Mouse (Mus musculus): ENCODE data around the gene Timp2. TPM values are rescaled to one million over a fixed set of nuclear protein-coding genes. Genes with fewer than 3 reads are reported as not detected.
"Not testable (repeated sequence)": the region's sequence is repeated elsewhere in the genome, so short reads cannot be mapped to it uniquely, and the experiment has no call there.

Gene Timp2
- polyA plus RNA-seq, 1 experiment, result 23.6 TPM

DNA sequence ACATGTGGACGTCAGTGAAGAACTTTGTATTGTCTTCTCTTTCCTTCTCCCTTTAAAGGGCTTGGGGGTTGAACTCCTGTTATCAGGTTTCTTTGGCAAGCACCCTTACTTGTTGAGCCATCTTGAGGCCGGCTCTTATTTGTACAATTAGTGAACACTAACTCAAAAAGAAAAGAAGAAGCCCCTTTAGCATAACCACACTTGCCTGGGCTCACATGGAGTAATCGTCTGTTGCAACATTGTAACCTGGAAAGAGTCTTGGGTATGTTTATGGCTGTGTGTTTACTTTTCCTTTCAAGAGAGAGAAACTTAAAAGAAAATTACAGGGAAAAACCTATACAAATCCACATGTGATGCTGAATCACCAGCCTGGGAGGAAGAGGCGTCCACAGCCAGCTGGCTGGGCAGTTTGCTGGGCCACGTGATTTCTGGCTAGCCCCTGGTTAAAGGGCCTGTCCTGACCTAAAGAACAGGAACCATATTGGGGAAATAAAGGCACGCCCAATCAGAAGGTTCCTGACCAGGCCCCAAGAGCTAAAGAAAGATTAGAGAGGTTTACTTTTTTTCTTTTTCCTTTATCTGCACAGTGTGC is 43.3 kb downstream of the Timp2 start:
- no peak for TF ChIP-seq CTCF (IDR thresholded peaks at IDR 0.05; ENCODE audit: low read depth, low read length)
- TF ChIP-seq POLR2A (IDR thresholded peaks at IDR 0.05; ENCODE audit: insufficient read depth, low read length), result no peak
- TF ChIP-seq EP300 (IDR thresholded peaks at IDR 0.05; ENCODE audit: insufficient read depth, low read depth, low read length), result no peak
- no peaks in the 10 kb centered on the region for H3K36me3 ChIP-seq (ENCODE audit: control insufficient read depth, insufficient read depth, low read length, poor library complexity, severe bottlenecking)

DNA sequence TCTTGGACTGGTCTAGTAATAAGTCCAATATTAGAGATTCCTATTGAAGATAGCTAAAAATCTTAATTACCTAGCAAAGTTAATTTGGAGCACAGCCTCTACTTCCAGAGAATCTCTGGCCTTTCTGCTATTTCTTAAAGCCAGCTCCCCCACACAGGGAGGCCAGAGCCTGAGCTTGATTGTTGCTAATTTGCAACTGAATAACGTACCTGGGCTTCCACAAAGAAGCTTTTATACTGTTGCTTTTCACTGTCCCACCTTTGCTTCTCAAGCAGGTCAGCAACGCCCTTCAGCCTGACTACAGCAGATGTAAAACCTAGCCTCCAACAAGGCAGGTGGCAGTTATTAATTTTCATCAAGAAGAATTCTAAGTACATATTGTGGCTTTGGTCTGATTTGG is 47.6 kb downstream of the Timp2 start:
- not testable (repeated sequence) for H3K9me3 ChIP-seq (replicated peaks; ENCODE audit: control insufficient read depth, insufficient read depth, low read length, poor library complexity, severe bottlenecking); H3K27me3 ChIP-seq (ENCODE audit: control insufficient read depth, insufficient read depth, low read length, poor library complexity, severe bottlenecking); H3K27ac ChIP-seq (ENCODE audit: insufficient read depth, low read length); H3K9ac ChIP-seq (ENCODE audit: low read depth, poor library complexity, severe bottlenecking); H3K4me1 ChIP-seq (ENCODE audit: control insufficient read depth, insufficient read depth, low read length); H3K36me3 ChIP-seq (ENCODE audit: control insufficient read depth, insufficient read depth, low read length, poor library complexity, severe bottlenecking); H3K4me3 ChIP-seq (ENCODE audit: low read depth, low read length)

More for the DNA sequence above, 43.3 kb downstream of the Timp2 start:
- Histone ChIP-seq H3K9me3 (replicated peaks; ENCODE audit: control insufficient read depth, insufficient read depth, low read length, poor library complexity, severe bottlenecking) (0 out of 2 replicates have a peak, but pooled peaks cover 6% of the 10 kb centered on the region), H3K9ac (ENCODE audit: low read depth, poor library complexity, severe bottlenecking) (no peak overlapping the region), H3K27me3 (ENCODE audit: control insufficient read depth, insufficient read depth, low read length, poor library complexity, severe bottlenecking) (no peaks in the 10 kb centered on the region), H3K4me3 (ENCODE audit: low read depth, low read length) (no peak overlapping the region), H3K27ac (ENCODE audit: insufficient read depth, low read length) (no peak overlapping the region), H3K4me1 (ENCODE audit: control insufficient read depth, insufficient read depth, low read length) (no peaks in the 10 kb centered on the region)

- not testable (repeated sequence) for H3K9me3 ChIP-seq (replicated peaks; ENCODE audit: control insufficient read depth, insufficient read depth, low read length, poor library complexity, severe bottlenecking); H3K4me1 ChIP-seq (ENCODE audit: control insufficient read depth, insufficient read depth, low read length); H3K27ac ChIP-seq (ENCODE audit: insufficient read depth, low read length); H3K9ac ChIP-seq (ENCODE audit: low read depth, poor library complexity, severe bottlenecking); H3K27me3 ChIP-seq (ENCODE audit: control insufficient read depth, insufficient read depth, low read length, poor library complexity, severe bottlenecking); H3K4me3 ChIP-seq (ENCODE audit: low read depth, low read length); H3K36me3 ChIP-seq (ENCODE audit: control insufficient read depth, insufficient read depth, low read length, poor library complexity, severe bottlenecking)
Observed at GRCm38 (mm10) chr11:118303959-118304358, 51.6 kb downstream of the Timp2 start.

DNA sequence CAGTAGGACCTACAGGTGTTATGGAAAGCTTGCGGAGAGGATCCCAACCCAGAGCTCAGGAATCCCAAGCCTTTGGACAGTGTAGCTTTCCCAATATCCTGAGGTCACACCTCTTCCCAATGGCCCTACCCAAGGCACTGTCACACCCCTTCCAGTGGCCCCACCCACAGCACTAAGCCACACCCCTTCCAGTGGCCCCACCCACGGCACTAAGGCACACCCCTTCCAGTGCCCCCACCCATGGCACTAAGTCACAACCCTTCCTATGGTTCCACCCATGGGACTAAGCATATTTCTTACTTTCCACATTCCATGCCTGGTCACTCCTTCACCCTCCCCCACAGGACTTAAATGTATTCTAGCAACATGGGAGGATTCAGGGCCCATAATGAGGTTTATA is 56.7 kb downstream of the Timp2 start:
- no peak overlapping the region for H3K27ac ChIP-seq (ENCODE audit: insufficient read depth, low read length)
- no peak overlapping the region for H3K9ac ChIP-seq (ENCODE audit: low read depth, poor library complexity, severe bottlenecking)
- H3K9me3 ChIP-seq (replicated peaks; ENCODE audit: control insufficient read depth, insufficient read depth, low read length, poor library complexity, severe bottlenecking), result no peaks in the 10 kb centered on the region
- no peaks in the 10 kb centered on the region for H3K4me1 ChIP-seq (ENCODE audit: control insufficient read depth, insufficient read depth, low read length)
- H3K36me3 ChIP-seq (ENCODE audit: control insufficient read depth, insufficient read depth, low read length, poor library complexity, severe bottlenecking), result no peaks in the 10 kb centered on the region
- H3K4me3 ChIP-seq (ENCODE audit: low read depth, low read length), result no peak overlapping the region
- TF ChIP-seq EP300 (IDR thresholded peaks at IDR 0.05; ENCODE audit: insufficient read depth, low read depth, low read length) (no peak), CTCF (IDR thresholded peaks at IDR 0.05; ENCODE audit: low read depth, low read length) (no peak), POLR2A (IDR thresholded peaks at IDR 0.05; ENCODE audit: insufficient read depth, low read length) (no peak)
- no peaks in the 10 kb centered on the region for H3K27me3 ChIP-seq (ENCODE audit: control insufficient read depth, insufficient read depth, low read length, poor library complexity, severe bottlenecking)

- Histone ChIP-seq H3K27ac (ENCODE audit: insufficient read depth, low read length) (no peak overlapping the region), H3K36me3 (ENCODE audit: control insufficient read depth, insufficient read depth, low read length, poor library complexity, severe bottlenecking) (no peaks in the 10 kb centered on the region)
- no peak for TF ChIP-seq EP300 (IDR thresholded peaks at IDR 0.05; ENCODE audit: insufficient read depth, low read depth, low read length)
- TF ChIP-seq CTCF (IDR thresholded peaks at IDR 0.05; ENCODE audit: low read depth, low read length), result peak; percentile 48
- TF ChIP-seq POLR2A (IDR thresholded peaks at IDR 0.05; ENCODE audit: insufficient read depth, low read length), result no peak
Observed at GRCm38 (mm10) chr11:118297967-118298366, 57.6 kb downstream of the Timp2 start.

GRCm38 (mm10) chr11:118295026-118295425 is 60.5 kb downstream of the Timp2 start:
- no peaks in the 10 kb centered on the region for H3K27me3 ChIP-seq (ENCODE audit: control insufficient read depth, insufficient read depth, low read length, poor library complexity, severe bottlenecking)
- TF ChIP-seq EP300 (IDR thresholded peaks at IDR 0.05; ENCODE audit: insufficient read depth, low read depth, low read length) (no peak), POLR2A (IDR thresholded peaks at IDR 0.05; ENCODE audit: insufficient read depth, low read length) (no peak), CTCF (IDR thresholded peaks at IDR 0.05; ENCODE audit: low read depth, low read length) (no peak)
- no peaks in the 10 kb centered on the region for H3K4me1 ChIP-seq (ENCODE audit: control insufficient read depth, insufficient read depth, low read length)
- no peak overlapping the region for H3K9ac ChIP-seq (ENCODE audit: low read depth, poor library complexity, severe bottlenecking)
- H3K36me3 ChIP-seq (ENCODE audit: control insufficient read depth, insufficient read depth, low read length, poor library complexity, severe bottlenecking), result no peaks in the 10 kb centered on the region
- H3K4me3 ChIP-seq (ENCODE audit: low read depth, low read length), result no peak overlapping the region
- H3K27ac ChIP-seq (ENCODE audit: insufficient read depth, low read length), result no peak overlapping the region
- H3K9me3 ChIP-seq (replicated peaks; ENCODE audit: control insufficient read depth, insufficient read depth, low read length, poor library complexity, severe bottlenecking), result no peaks in the 10 kb centered on the region

More at GRCm38 (mm10) chr11:118297967-118298366, 57.6 kb downstream of the Timp2 start:
- H3K27me3 ChIP-seq (ENCODE audit: control insufficient read depth, insufficient read depth, low read length, poor library complexity, severe bottlenecking), result no peaks in the 10 kb centered on the region
- H3K9me3 ChIP-seq (replicated peaks; ENCODE audit: control insufficient read depth, insufficient read depth, low read length, poor library complexity, severe bottlenecking), result no peaks in the 10 kb centered on the region
- no peak overlapping the region for H3K9ac ChIP-seq (ENCODE audit: low read depth, poor library complexity, severe bottlenecking)
- H3K4me1 ChIP-seq (ENCODE audit: control insufficient read depth, insufficient read depth, low read length), result no peaks in the 10 kb centered on the region
- H3K4me3 ChIP-seq (ENCODE audit: low read depth, low read length), result no peak overlapping the region
